Mouse (Mus musculus) liver, adult 2 months (tissue): Measurements from ENCODE around the gene Grm5.

ENCODE experiments used
- CTCF ChIP-seq: fragments of 200-500 bp; IDR thresholded peaks from 2 replicates; pipeline ENCODE4 v1.5.1; 2011; ENCODE audit warnings: low read depth, low read length, control low read depth
- POLR2A ChIP-seq: fragments of 200-500 bp; IDR thresholded peaks from 2 replicates; pipeline ENCODE4 v1.6.1; 2011; ENCODE audit warnings: low read length, control low read depth; ENCODE audit not compliant: insufficient read depth; ENCODE audit errors: extremely low read depth

DNA sequence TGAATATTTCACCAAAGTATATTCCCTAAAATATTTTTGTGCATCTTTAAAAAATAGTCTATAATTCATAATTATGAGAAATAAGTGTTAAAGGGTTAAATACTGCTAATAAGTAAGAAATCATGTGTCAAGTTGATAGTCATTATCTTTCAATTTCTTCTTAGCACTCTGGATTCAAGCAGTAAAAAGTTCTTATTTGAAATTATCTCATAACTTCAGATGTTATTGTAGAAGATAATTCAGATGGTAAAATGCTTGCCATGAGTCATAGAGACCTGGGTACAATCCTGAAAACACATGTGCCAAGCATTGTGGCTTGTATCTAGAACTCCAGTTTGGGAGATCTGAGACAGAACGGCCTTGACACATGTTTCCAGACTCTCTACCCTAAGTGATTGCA lies 254.6 kb downstream of the Grm5 start:
- TF ChIP-seq CTCF (no peak), POLR2A (no peak)
